Mouse (Mus musculus): Measurements from ENCODE around the gene Disc1.
A peak's percentile ranks its signal among the peaks of the same experiment; 100 is the strongest.

Disc1 gene

DNA sequence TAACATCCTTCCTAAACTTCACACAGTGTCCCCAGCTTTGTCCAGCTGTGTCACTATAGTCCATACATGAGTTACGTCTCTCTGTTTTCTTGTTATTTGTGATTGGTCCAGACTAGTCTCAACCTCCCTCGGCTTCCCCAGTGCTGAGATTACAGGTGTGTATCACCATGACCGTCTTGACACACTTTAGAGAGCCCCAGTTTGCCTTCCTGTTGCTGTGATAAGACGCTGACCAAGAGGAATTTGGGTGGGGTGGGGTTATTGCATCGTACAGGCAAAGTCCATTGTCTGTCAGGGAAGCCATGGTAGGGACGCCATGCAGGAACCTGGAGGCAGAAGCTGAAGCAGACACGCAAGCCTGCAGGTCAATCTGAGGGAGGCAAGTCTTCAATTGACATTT lies 216.3 kb downstream of the Disc1 start:
- no peak for DNase-seq (ENCODE audit: low spot score)

DNA sequence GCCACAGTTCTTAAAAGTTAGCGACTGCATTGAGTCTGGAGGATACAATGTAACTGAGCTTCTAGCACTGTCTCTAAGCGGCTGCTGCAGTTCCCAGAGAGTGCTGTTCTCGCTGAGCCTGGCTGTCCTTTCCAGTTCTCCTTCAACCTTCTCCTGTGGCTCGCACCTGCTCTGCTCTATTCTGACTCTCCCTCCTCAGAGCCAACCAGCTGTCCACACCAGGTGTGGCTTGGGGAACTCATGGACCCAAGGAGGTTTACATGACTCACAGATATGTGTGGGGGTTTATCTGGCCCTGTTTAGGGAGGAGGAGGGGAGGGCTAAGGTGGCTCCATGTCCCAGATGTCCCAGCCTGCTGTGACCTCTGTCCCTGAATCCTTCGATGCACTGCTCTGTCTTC lies 217.4 kb downstream of the Disc1 start:
- no peak for DNase-seq (ENCODE audit: low spot score)

DNA sequence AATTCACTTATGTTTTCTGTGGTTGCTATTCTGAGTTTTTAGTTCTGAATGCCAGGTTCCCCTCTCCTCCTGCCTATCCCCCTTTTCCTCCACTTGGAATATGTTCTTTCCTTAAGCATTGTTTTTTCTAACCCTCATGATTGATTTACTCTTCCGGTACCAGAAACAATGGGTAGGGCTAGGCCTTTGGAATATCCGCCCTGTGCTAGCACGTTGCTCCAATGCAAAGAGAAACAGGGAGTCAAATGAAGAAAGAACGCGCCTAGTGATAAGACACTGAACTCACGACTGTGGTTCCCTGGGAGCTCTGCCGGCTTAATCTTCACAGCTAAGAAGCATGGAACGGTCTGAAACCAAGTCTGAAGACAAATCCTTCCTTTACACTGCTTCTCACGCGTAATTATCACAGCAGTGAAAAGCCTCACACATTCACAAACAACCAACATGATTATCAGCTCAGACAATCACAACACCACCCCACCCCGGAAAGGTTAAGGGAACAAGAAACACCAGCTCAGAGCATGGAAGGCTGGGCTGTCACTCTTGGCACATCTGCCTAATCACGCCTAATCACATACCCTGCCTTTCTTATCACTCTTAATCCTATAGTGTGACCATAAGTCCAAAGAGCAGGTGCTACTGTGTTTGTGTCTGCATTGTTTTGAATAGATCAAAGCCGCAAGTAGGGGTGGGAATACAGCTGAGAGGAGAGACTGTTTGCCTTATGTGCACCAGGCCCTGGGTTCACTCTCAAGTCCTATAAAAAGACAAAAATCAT lies 218.3 kb downstream of the Disc1 start:
- no peak for DNase-seq (ENCODE audit: low spot score)

DNA sequence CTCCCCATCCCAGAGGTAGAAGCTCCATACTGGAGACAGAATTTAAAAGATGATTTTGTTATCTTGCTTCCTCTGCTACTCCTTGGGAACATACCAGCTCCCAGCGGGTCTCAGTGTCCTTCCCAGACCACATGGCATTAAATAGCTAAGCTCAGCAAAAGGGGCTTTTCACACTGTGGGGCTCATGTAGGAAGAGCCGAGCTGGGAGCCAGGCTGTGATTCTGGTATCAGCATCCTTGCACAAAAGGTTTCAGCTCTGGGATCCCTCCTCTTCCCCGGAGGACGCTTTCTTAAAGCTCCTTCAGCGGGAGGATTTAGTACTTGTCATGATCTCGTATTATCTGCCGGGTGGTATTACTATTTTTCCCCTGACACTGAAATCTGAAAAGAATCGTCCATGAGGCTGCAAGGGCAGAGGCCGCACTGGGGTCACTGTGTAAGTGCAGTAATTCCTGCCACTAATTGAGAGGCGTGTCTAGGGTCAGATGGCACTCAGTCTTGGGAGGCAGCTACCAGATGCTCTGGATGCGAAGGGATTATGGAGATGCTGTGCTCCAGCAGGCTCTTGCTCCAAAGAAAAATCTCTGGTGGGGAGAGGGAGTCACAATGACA lies 223.2 kb downstream of the Disc1 start:
- DNase-seq (ENCODE audit: low spot score) = no peak

GRCm38 (mm10) chr8:125279156-125279555 lies 225.2 kb downstream of the Disc1 start:
- DNase-seq (ENCODE audit: low spot score) = no peak

GRCm38 (mm10) chr8:125279892-125280291 lies 225.9 kb downstream of the Disc1 start:
- no peak for DNase-seq (ENCODE audit: low spot score)

GRCm38 (mm10) chr8:125282531-125282930 lies 228.5 kb downstream of the Disc1 start:
- no peak for DNase-seq (ENCODE audit: low spot score)

DNA sequence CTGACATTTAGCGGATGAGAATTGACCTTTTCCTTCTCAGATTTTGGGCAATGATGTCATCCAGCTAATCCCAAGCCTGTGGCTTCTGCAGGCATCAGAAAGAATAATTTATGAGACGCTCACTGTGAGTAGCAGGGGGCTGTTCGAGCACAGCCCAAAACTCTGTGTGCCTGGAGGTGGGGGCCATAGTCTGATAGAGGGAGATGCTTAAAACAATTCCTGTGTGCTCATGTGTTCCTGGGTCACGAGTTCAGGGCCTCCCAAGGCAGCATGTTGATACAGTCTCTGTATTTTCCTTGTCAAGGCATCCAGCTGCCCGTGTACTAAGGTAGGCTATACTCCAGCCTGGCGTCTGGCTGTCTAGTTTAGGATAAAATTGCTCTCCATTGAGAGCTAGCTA lies 229.5 kb downstream of the Disc1 start:
- no peak for DNase-seq (ENCODE audit: low spot score)

- DNase-seq (ENCODE audit: low spot score) = no peak
Observed at GRCm38 (mm10) chr8:125284875-125285274, 230.9 kb downstream of the Disc1 start.

DNA sequence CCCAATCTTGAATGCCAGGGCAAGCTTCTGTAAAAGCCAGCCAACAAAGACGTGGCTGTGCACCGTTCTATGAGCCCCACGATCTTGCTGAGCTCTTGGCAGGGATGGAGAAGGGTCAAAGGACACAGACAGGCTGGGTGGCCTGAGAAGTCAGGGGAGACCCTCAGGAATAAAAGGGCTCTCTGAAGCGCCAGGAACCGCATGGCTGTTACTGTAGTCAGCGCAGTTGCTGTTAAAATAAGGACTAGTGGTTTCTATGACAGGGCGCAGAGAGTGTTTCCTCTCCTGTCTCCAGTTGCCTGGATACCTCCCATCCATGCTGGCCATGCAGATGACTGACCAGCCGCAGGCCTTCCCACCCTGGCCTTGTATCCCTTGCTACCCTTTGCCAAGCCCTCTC lies 231.4 kb downstream of the Disc1 start:
- DNase-seq (ENCODE audit: low spot score) = no peak

DNA sequence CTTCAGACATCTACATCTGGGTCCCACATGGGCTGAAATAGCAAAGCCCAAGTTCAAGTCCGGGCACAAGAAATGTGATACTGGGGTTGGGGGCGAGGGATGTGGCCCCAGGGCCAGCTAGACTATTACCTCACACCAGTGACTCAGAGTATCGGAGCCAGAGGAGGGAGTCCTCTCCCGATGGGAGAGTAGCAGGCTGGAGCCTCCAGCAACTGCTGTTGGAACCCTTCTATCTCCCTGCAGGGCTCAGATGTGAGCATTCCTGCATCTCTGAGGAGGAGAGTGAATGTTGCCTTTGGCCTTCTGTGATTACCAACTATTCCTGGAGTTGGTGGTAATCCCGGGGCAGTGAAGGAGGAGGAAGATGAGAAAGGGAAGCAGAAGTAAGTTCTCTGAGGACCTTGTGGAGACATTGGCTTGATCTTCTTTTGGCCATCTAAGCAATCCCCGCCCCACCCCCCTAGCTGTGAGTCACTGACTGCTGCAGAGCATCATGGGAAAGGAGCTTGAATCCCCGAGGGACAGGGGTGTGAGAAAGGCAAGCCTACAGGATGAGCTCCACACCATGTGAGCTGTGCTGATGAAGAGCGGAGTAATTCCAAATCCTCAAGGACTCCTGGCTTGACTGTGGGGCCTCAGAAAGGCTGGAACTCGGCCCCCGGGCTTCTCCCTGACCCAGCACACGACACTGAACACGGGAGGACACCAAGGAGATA lies 232.1 kb downstream of the Disc1 start:
- peak; percentile 81 for DNase-seq (ENCODE audit: low spot score)

GRCm38 (mm10) chr8:125287311-125287710 lies 233.3 kb downstream of the Disc1 start:
- DNase-seq (ENCODE audit: low spot score) = no peak

GRCm38 (mm10) chr8:125287841-125288341 lies 233.9 kb downstream of the Disc1 start:
- DNase-seq (ENCODE audit: low spot score) = no peak

DNA sequence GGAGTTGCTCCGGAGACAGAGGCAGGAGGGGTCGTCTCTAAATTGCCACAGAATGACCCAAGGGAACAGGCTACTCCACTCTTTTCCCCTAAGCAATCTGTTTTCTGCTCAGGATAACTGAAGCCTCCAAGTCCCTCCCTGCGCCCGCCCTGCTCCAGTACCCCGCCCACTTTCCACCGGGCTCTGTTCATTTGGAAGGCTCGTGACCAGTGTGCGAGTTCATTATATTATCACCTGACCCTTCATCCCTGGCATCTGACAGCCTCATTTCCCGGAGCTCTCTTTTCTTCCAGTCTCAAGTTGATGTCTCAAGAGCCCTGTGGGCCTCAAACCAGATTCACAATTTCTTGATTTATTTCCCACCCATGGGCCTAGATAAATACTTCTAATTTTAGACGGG lies 237.5 kb downstream of the Disc1 start:
- DNase-seq (ENCODE audit: low spot score) = no peak

- no peak for DNase-seq (ENCODE audit: low spot score)
Observed at GRCm38 (mm10) chr8:125291932-125292717, 238.1 kb downstream of the Disc1 start.

GRCm38 (mm10) chr8:125292933-125293591 lies 239.1 kb downstream of the Disc1 start:
- DNase-seq (ENCODE audit: low spot score) = peak; percentile 71

DNA sequence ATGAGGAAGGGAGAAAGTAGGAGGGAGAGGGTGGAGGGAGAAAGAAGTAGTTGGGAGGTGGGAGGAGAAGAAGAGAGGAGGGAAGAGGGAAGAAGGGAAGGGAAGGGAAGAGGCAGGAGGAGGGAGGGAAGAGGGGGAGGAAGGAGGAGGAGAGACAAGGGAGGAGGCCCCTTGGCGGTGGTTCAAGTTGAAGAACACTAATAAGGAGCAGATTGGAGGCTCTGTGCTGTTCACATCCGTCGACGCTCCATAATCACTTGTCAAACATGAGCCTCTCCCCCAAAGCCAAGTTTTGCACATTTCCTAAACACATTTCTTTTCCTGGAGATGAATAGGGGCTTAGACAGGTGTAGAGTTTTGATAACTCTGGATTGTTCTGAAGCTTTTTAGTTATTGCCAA lies 245.3 kb downstream of the Disc1 start:
- no peak for DNase-seq (ENCODE audit: low spot score)

DNA sequence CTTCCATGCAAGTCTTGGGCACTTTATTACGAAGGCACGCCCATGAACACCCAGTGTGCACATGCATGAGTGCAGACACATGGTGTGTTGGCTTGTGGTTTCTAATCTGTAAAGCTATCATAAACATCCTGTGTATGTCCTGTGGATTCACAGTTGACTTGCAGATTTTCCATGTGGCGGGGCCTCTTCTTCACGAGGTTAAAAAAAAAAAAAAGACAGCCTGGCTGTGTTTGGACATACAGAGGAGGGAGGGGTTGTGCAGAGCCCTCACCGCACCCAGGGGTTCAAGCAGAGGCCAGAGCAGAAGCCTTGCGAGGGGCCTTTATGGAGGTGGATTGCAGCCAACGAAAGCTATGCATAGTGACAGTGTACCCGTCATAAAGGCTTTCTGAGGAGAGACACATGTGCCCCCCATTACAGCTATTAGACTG lies 248.0 kb downstream of the Disc1 start:
- DNase-seq (ENCODE audit: low spot score) = no peak

DNA sequence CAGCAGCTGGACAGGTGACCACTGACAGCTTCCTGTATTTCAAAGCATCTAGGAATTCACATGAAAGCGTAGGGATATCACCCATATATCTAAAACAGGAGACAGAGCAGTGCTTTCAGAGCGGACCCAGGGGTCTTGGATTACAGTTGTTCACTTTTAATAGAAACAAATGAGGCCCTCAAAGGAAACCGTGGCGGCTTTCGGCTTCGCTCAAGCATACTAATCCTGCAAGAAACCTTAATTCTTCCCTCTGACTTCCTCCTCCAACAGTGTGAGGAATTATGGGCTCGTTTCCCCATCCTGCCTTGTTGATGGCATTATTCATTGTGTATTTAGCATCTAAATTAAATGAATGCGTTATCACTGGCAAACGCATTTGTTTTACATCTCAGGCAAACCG lies 252.7 kb downstream of the Disc1 start:
- no peak for DNase-seq (ENCODE audit: low spot score)

GRCm38 (mm10) chr8:125309985-125310384 lies 256.0 kb downstream of the Disc1 start:
- DNase-seq (ENCODE audit: low spot score) = no peak

Measured in testis, postnatal 10 days (tissue).